Mouse (Mus musculus) skeletal muscle tissue, adult 2 months (tissue): ENCODE data around the gene Mtss1l.
A peak's percentile ranks its signal among the peaks of the same experiment; 100 is the strongest.

Experiments used
- DNase-seq: peaks from one replicate; pipeline ENCODE4 v3.0.0-alpha.2; 2012; ENCODE audit warnings: low read depth, low spot score

Mtss1l gene

GRCm38 (mm10) chr8:110706288-110706870 is 14.9 kb upstream of the Mtss1l start:
- DNase-seq = no peak

DNA sequence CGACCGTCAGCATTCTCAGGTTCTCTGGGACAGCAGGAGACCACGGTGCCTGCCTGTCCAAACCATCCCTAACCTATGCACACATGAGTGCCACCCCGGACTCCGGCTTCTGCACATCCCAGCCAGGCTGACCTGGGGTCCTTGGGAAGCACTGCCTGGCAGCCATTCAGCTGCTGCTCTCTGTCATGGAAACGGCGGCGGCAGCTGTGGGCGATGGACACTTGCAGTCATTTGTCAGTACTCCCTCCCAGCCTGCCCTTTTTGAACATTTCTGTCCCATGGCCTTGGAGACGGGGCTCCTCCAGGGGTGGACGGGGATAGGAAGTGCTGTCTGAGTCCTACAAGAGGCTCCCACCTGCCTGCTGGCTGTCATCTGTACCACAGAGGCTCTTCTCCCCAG is 12.8 kb upstream of the Mtss1l start:
- no peak for DNase-seq

GRCm38 (mm10) chr8:110710593-110710992 is 10.7 kb upstream of the Mtss1l start:
- DNase-seq = no peak

DNA sequence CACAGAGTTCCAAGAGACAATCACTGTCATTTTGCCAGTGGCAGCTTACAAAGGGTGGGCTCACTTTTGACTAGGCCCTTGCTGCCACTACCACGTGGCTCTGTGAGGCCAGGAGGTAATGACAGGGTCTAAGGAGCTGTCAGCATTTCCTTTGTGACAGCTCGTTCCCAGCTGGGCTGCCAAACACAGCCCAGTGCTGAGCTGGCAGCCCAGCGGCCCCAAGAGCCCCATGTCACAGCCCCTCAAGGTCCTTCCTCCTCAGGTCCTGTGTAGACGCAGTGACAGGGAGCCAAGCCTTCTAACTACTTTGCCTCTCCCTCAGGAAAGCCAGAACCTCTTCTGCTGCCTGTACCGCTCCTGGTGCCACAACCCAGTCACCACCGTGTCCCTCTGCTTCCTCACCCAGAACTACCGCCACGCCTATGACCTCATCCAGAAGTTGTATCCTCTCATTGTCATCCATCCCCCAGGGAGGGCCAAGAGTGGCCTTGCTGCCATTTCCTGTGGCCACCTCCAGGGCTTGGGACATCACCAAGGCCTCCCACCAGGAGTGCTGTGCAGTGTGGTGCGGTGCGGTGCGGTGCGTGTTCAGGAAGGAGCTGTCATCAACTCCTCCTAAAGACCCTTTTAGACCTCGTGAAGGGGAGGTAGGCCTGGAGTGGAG is 9.9 kb upstream of the Mtss1l start:
- no peak for DNase-seq

- peak; percentile 88 for DNase-seq
Measured at GRCm38 (mm10) chr8:110713073-110713472, 8.2 kb upstream of the Mtss1l start.

DNA sequence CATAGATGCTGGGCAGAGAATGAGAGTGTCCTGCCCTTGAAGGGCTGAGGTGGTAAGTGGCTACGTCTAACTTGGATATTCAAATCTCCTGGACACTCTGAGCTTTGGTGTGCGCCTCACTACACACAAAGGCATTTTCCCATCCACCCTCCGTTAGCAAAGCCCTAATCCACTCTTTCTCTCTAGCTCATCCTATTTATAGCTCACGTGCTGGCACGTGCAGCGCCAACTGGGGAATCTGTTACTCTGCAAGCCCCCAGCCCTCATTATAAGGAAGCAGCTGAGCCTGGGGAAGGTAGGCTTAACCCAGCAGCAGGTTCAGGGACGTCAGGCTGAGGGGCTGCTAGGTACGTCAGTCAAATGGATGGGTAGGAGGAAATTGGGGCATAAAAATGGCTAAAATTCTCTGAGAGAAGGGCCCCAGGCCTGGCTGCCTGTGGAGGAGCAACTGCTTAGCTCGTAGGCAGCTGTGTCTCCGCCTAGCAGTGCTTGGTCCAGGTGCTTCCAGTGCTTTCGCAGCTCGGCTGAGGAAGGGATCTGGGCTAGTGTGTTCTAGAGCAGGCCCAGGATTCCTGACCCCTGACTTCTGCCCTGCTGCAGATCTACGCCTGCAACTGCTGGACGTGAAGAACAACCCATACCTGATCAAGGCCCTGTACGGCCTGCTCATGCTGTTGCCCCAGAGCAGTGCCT is 6.3 kb upstream of the Mtss1l start:
- no peak for DNase-seq

DNA sequence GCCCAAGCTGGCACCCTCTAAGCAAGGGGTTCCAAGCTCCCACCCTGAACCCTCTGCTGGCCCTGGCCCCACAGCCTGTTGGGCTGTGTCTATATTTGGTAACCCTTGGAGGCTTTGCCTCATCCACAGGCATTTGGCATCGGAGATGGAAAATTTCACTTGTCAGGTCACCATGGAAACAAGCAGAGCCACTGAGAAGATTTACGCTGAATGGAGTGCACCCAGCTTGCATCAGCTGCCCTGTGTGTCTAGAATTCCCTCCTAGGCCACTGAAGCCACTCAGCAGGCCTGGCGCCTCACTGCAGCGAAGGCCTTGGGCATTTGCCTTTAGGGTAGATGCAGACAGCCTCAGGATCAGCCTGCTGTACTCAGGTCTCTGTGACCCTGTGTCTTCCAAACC is 5.2 kb upstream of the Mtss1l start:
- peak; percentile 81 for DNase-seq

DNA sequence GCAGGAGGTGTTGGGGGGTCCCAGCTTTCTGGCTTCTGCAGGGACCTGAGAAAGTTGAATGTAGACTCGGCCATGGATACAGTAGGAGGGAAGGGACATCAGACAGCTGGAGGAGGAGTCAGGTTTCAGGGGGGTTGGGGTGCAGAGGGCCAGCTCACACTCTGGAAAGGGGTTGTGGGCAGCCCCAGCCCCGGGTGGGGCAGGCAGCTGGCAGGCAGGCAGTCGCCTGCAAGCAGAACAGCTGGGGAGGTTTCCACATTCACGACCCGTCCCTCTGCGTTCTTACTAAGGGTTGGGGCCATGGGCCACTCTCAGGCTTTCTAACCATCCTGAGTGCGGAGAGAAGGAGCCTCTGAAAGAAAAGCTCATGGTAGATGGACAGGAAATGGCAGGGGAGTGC is 4.1 kb upstream of the Mtss1l start:
- DNase-seq = no peak

DNA sequence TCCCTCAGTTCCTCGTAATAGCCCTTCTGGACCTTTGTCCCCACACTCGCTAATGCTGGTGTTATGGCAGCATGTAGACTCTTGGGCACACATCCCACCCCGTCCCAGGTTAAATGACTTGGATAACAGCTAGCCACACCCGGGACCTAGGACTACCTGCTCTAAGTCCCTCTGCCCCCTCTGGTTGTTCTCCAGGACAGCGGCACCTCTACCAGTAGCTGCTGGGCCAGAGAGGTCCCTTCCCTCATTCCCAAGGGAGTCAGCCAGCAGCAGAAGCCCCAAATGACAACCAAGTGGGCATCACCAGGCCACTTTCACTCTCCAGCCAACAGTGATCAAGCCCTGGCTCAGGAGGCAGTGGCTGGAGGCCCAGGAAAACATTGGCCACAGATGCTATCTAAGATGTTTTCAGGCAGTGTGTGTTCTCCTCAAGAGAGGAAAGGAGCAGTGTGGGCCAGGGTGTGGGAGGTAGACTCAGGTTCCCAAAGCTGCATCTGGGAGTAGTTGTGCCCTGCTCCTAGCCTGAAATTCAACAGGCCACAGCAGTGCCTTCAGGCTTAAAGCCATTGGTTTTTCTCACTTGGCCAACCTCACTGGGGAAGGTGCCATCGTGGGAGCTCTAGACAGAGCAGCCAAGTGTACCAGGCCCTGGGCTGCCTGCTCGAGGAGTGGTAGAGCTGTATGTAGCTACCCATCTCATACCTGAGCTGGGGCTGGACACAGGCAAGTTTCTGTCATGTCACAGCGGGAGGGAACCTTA is 2.9 kb upstream of the Mtss1l start:
- DNase-seq = peak; percentile 59

GRCm38 (mm10) chr8:110718969-110719670 is 2.2 kb upstream of the Mtss1l start:
- DNase-seq = peak; percentile 72

DNA sequence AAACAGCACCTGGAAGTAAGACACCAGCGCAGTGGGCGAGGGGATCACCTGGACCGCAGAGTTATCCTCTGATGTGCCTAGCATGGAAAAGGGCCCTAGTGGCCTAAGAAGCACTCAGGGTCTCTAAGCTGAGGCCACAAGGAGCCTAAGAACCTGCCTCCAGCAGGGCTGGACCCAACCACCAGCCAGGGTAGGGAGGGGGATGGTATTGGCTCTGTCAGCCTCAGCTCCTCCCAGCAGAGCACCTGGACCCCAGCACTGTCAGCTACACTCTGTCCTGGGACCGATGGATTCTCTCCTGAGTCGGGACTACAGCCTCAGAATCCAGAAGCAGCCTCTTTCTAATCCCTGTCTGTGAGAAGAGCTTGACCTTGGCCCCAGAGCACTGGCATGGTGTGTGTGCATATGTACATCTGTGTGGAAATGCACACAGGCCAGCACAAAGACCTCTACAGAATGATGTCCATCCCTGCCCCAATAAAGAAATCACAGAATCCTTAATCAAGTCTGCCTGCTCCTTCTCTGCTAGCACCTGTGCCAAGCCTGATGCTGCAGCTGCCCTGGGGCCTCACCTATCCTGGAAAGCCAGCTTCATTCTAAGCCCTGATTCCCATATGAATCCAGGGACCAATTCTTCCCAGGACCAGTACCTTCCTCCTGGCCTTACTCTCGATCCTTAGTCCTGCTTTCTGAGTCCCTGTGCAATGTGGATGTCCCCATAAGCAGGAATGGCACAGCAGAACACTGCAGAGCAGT is 1.2 kb upstream of the Mtss1l start:
- DNase-seq = no peak

DNA sequence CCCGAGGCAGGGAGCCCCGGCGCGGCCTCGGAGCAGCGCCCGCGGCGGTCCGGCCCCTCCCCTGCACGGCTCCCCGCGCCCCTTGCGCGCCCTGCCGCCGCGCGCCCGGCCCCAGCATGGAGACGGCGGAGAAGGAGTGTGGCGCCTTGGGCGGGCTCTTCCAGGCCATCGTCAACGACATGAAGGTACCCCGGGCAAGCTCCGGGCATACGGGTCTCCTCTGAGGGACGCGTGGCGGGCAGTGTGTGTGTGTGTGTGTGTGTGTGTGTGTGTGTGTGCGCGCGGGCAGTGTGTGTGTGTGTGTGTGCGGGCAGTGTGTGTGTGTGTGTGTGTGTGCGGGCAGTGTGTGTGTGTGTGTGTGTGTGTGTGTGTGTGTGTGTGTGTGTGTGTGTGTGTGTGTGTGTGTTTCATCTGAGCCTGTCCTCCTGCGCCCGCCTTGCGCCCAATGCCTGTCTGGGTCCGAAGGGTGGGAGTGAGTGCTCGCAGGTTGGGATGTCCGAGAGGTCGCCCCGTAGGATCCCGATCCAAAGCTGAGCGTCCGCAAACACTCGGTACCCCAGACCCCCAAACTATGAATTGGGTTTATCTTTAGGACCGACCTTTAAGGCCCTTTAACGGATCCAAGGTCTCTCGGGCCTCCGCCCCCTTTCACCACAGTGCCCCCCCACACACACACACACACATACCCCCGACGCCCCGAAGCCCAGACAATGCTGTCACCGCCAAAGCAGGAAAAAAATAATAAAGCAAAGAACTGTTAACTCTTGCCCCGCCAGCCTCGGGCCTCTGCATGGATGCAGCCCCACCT is 534 bp downstream of the Mtss1l start:
- DNase-seq = no peak

DNA sequence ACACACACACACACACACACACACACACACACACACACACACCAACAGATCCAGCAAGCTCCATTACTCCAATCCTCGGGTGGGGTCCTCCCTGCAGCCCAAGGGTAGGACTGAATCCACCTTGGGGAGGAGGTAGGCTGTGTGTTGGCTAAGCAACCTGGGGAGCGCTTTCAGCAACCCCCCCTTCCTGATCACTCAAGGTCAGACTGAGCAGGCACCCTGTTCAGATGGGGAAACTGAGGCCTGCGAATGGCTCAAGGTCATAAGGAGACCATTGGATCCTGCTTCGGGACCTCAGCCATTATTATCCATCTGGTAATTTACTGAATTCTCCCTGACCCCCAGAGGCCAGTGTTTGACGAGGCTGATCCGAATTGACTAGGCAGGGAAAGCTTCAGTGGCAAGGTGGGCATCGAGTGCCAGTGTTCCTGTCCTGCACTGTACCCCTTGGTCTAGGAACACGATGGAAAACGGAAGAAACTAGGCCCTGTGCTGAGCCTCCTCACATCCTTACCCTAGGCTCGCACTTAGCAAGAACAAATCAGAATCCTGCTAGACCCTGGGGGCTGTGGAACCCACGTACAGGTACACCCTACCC is 1.2 kb downstream of the Mtss1l start:
- no peak for DNase-seq

GRCm38 (mm10) chr8:110724493-110724892 is 3.2 kb downstream of the Mtss1l start:
- DNase-seq = no peak

- DNase-seq = no peak
Measured at GRCm38 (mm10) chr8:110725084-110725838, 4.0 kb downstream of the Mtss1l start.

GRCm38 (mm10) chr8:110726893-110727292 is 5.6 kb downstream of the Mtss1l start:
- DNase-seq = no peak

- no peak for DNase-seq
Measured at GRCm38 (mm10) chr8:110731346-110731859, 10.1 kb downstream of the Mtss1l start.

DNA sequence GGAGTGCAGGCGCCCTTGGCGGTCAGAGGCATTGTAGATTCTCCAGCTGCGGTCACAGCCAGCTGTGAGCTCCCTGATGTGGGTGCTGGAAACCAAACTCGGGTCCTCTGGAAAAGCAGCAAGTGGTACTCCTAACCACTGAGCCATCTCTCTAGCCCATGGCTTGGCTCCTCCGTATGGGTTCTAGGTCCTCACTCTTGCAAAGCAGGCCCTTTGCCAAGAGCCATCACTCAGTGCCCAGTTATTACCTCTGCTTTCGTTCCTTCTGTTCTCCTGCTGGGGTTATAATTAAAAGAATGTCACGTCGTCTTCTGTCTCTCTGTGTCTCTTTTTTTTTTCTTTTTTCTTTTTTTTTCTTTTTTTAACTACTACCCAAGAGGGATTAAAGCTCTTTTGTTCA is 11.8 kb downstream of the Mtss1l start:
- DNase-seq = no peak
